Mouse (Mus musculus): ENCODE results near the gene Trmt112.

DNA sequence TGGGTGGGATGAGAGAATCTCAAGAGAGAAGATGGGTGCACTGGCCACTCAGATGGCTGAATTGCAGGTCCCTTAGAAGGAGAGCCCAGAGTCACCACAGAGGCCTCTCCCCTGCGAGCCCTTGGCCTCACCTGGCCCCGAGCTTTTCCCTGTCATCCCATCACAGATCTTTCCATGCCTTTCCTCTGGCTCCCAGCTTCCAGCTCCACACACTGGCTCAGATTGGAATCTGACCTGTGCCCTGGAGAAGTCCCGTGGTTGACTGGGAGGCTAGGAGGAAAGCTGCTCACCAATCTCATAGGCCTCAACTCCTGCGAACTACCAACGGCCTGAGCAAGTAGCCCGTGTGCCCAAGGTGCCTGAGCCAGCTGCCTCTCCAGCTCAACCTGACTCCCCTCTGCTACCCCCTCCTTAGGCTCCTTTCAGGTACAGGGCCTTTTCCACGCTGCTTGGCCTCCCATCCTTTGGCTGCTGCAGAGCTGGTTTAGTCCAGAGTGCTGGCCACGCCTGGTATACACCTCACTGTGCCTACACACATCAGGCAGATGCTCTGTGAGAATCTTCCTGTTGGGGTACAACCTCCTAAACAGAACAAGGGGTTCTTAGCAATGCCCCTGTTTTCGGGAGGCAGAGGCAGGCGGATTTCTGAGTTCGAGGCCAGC is 3.9 kb upstream of the Trmt112 start:
- TF ChIP-seq ZNF384 (IDR thresholded peaks at IDR 0.05; ENCODE audit: low read depth, low read length) (no peak), ZC3H11A (IDR thresholded peaks at IDR 0.05; ENCODE audit: borderline replicate concordance, low read depth, low read length) (no peak), MAFK (IDR thresholded peaks at IDR 0.05; ENCODE audit: insufficient read depth, low read depth, low read length) (no peak)
